Mouse (Mus musculus): ENCODE data around the gene Rasa3. TPM values are rescaled to one million over a fixed set of nuclear protein-coding genes. Genes with fewer than 3 reads are reported as not detected.
A peak's percentile ranks its signal among the peaks of the same experiment; 100 is the strongest.

Gene Rasa3
- total RNA-seq, 1 experiment from 2014 or later: 443 TPM

GRCm38 (mm10) chr8:13657479-13657878, 19.9 kb downstream of the Rasa3 start:
- no peak for ATAC-seq (ENCODE audit: extremely low read depth, insufficient number of reproducible peaks, low FRiP score, poor library complexity, severe bottlenecking)

- ATAC-seq (ENCODE audit: extremely low read depth, insufficient number of reproducible peaks, low FRiP score, poor library complexity, severe bottlenecking): no peak
These were observed 22.4 kb downstream of the Rasa3 start for GRCm38 (mm10) chr8:13655033-13655351.

GRCm38 (mm10) chr8:13654350-13655032, 22.9 kb downstream of the Rasa3 start:
- ATAC-seq (ENCODE audit: extremely low read depth, insufficient number of reproducible peaks, low FRiP score, poor library complexity, severe bottlenecking): no peak

GRCm38 (mm10) chr8:13650541-13651191, 26.7 kb downstream of the Rasa3 start:
- ATAC-seq (ENCODE audit: extremely low read depth, insufficient number of reproducible peaks, low FRiP score, poor library complexity, severe bottlenecking): no peak

- ATAC-seq (ENCODE audit: extremely low read depth, insufficient number of reproducible peaks, low FRiP score, poor library complexity, severe bottlenecking): peak; percentile 49
These were observed 28.3 kb downstream of the Rasa3 start for GRCm38 (mm10) chr8:13649154-13649515.

- ATAC-seq (ENCODE audit: extremely low read depth, insufficient number of reproducible peaks, low FRiP score, poor library complexity, severe bottlenecking): no peak
These were observed 28.8 kb downstream of the Rasa3 start for GRCm38 (mm10) chr8:13648377-13649153.

GRCm38 (mm10) chr8:13647591-13647990, 29.8 kb downstream of the Rasa3 start:
- no peak for ATAC-seq (ENCODE audit: extremely low read depth, insufficient number of reproducible peaks, low FRiP score, poor library complexity, severe bottlenecking)

GRCm38 (mm10) chr8:13644932-13645676, 32.3 kb downstream of the Rasa3 start:
- peak; percentile 31; the same call in 1 of the 2 replicates for ATAC-seq (ENCODE audit: extremely low read depth, insufficient number of reproducible peaks, low FRiP score, poor library complexity, severe bottlenecking)

- no peak for ATAC-seq (ENCODE audit: extremely low read depth, insufficient number of reproducible peaks, low FRiP score, poor library complexity, severe bottlenecking)
These were observed 33.2 kb downstream of the Rasa3 start for GRCm38 (mm10) chr8:13644155-13644554.

GRCm38 (mm10) chr8:13642659-13643181, 34.7 kb downstream of the Rasa3 start:
- no peak for ATAC-seq (ENCODE audit: extremely low read depth, insufficient number of reproducible peaks, low FRiP score, poor library complexity, severe bottlenecking)

GRCm38 (mm10) chr8:13641206-13641605, 36.2 kb downstream of the Rasa3 start:
- ATAC-seq (ENCODE audit: extremely low read depth, insufficient number of reproducible peaks, low FRiP score, poor library complexity, severe bottlenecking): no peak

GRCm38 (mm10) chr8:13640452-13640883, 36.9 kb downstream of the Rasa3 start:
- no peak for ATAC-seq (ENCODE audit: extremely low read depth, insufficient number of reproducible peaks, low FRiP score, poor library complexity, severe bottlenecking)

GRCm38 (mm10) chr8:13633107-13633506, 44.3 kb downstream of the Rasa3 start:
- no peak for ATAC-seq (ENCODE audit: extremely low read depth, insufficient number of reproducible peaks, low FRiP score, poor library complexity, severe bottlenecking)

GRCm38 (mm10) chr8:13632309-13632708, 45.1 kb downstream of the Rasa3 start:
- no peak for ATAC-seq (ENCODE audit: extremely low read depth, insufficient number of reproducible peaks, low FRiP score, poor library complexity, severe bottlenecking)

- ATAC-seq (ENCODE audit: extremely low read depth, insufficient number of reproducible peaks, low FRiP score, poor library complexity, severe bottlenecking): no peak
These were observed 46.6 kb downstream of the Rasa3 start for GRCm38 (mm10) chr8:13630754-13631153.

GRCm38 (mm10) chr8:13630171-13630570, 47.2 kb downstream of the Rasa3 start:
- ATAC-seq (ENCODE audit: extremely low read depth, insufficient number of reproducible peaks, low FRiP score, poor library complexity, severe bottlenecking): no peak

- ATAC-seq (ENCODE audit: extremely low read depth, insufficient number of reproducible peaks, low FRiP score, poor library complexity, severe bottlenecking): no peak
These were observed 47.9 kb downstream of the Rasa3 start for GRCm38 (mm10) chr8:13629351-13630090.

GRCm38 (mm10) chr8:13628067-13628466, 49.3 kb downstream of the Rasa3 start:
- no peak for ATAC-seq (ENCODE audit: extremely low read depth, insufficient number of reproducible peaks, low FRiP score, poor library complexity, severe bottlenecking)

Measured in neutrophil, adult 5-6 weeks (primary cell).